Mouse (Mus musculus) thymus, postnatal 4 days (tissue): ENCODE measurements around the gene Olfr839-ps1.

Source experiments
- DNase-seq: peaks from one replicate; pipeline ENCODE4 v3.0.0; 2021

The Olfr839-ps1 gene

GRCm38 (mm10) chr9:19177212-19177611 is at the start of gene Olfr839-ps1:
TSS of gene Olfr839-ps1 (minus strand) at chr9:19177312.
- no peak for DNase-seq

DNA sequence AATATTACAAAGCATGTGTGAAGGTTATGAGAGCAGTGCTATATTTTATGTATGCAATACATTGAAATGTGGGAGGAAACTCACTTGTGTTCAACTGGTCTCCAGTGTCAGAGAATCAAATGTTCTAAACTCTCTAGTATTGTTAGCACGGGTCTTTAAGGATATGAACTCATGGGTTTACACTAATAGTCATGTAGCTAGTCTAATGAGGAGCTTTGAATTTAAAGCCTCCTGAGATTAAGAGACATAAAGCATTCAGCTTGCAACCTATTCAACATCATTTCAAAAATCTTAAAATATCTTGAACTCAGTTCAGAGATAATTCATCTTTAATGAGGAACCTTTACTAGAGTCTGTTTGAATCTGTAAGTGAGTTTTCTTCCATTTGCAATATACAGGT is 41.1 kb downstream of the Olfr839-ps1 start, which contains the start of gene Olfr837:
Gene Olfr837 (plus strand): TSS at position 301 of the 400 bp plus-strand sequence.
- no peak for DNase-seq

- DNase-seq = no peak
These were observed 57.0 kb downstream of the Olfr839-ps1 start, which contains the start of gene Olfr836 for GRCm38 (mm10) chr9:19120082-19120481. TSS of gene Olfr836 (plus strand) at chr9:19120382.
